Mouse (Mus musculus) hindbrain, embryonic 16.5 days (tissue): Measurements from ENCODE around the gene Itgam. TPM values are rescaled to one million over a fixed set of nuclear protein-coding genes. Genes with fewer than 3 reads are reported as not detected.

Experiments
- ATAC-seq: fragments of 200-750 bp; cut with Nextera tagmentation; 2 replicates; pipeline ENCODE4 v1.8.0; 2017; ENCODE audit warnings: moderate TSS enrichment, moderate library complexity
- H3K27ac ChIP-seq: fragments of 300-500 bp; sonication (generic); 2 replicates; pipeline ENCODE4 v1.5.1; 2014; ENCODE audit warnings: low read depth, mild to moderate bottlenecking, control low read depth, low read length, moderate library complexity
- H3K27me3 ChIP-seq: fragments of 300-500 bp; sonication (generic); replicated peaks from 2 replicates; pipeline ENCODE4 v1.6.1; 2014; ENCODE audit warnings: low read length; ENCODE audit not compliant: control insufficient read depth, insufficient read depth
- H3K36me3 ChIP-seq: fragments of 300-500 bp; sonication (generic); 2 replicates; pipeline ENCODE4 v1.6.1; 2014; ENCODE audit warnings: mild to moderate bottlenecking, low read length, moderate library complexity, mixed read lengths; ENCODE audit not compliant: control insufficient read depth, insufficient read depth
- H3K4me1 ChIP-seq: fragments of 300-500 bp; sonication (generic); 2 replicates; pipeline ENCODE4 v1.6.1; 2014; ENCODE audit warnings: low read depth, low read length; ENCODE audit not compliant: control insufficient read depth, insufficient read depth
- H3K4me2 ChIP-seq: fragments of 300-500 bp; sonication (generic); 2 replicates; pipeline ENCODE4 v1.6.1; 2014; ENCODE audit warnings: mild to moderate bottlenecking, low read length, control low read depth, moderate library complexity
- H3K4me3 ChIP-seq: fragments of 300-500 bp; sonication (generic); 2 replicates; pipeline ENCODE4 v1.5.1; 2014; ENCODE audit warnings: mild to moderate bottlenecking, low read length, control low read depth, moderate library complexity
- H3K9ac ChIP-seq: fragments of 300-500 bp; sonication (generic); 2 replicates; pipeline ENCODE4 v1.6.1; 2014; ENCODE audit warnings: low read depth, mild to moderate bottlenecking, control low read depth, low read length, moderate library complexity
- H3K9me3 ChIP-seq: fragments of 300-500 bp; sonication (generic); 2 replicates; pipeline ENCODE4 v1.6.1; 2014; ENCODE audit warnings: mild to moderate bottlenecking, low read length, moderate library complexity; ENCODE audit not compliant: control insufficient read depth
- WGBS: fragments of 180-500 bp; shearing (Covaris S2); extraction: QIAGEN DNeasy Blood & Tissue Kit; methylation state at CpG from one replicate; pipeline ENCODE4 v1.1.7; 2014; 5-methylcytosine and 5-hydroxymethylcytosine counted together
- polyA plus RNA-seq: library from polyadenylated mRNA; unstranded; fragments of >200 nt; fragmentation: Nextera tagmentation; extraction: Ambion mirVana; gene quantifications from 2 replicates; pipeline ENCODE4 v1.2.1, GENCODE M21; 2015

Gene Itgam
- polyA plus RNA-seq, 1 experiment from 2014 or later: 0.94 TPM

DNA sequence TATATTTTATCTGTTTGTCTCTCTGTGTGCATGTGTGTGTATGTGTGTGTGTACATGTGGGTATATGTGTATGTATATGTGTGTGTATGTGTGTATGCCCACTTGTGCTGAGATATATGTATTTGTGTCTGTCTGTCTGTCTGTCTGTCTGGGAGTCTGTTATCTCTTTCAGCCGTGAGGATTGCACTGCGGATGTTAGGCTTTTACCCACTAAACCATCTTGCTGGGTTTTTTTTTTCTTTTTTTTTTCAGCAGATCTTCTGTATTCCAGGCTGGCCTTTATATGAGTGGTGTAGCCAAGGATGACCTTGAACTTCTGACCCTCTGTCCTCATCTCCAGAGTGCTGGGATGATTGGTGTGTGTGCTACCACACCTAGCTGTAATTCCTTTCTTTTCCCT, 13.2 kb upstream of the Itgam start:
- Histone ChIP-seq H3K36me3 (no peaks in the 10 kb centered on the region), H3K4me1 (no peaks in the 10 kb centered on the region), H3K27ac (no peak overlapping the region), H3K27me3 (no peaks in the 10 kb centered on the region), H3K9ac (no peak overlapping the region), H3K9me3 (no peaks in the 10 kb centered on the region), H3K4me2 (no peak overlapping the region), H3K4me3 (no peak overlapping the region)
- no peak for ATAC-seq
- 89% methylated on average over 2 of the region's 2 CpGs for WGBS

DNA sequence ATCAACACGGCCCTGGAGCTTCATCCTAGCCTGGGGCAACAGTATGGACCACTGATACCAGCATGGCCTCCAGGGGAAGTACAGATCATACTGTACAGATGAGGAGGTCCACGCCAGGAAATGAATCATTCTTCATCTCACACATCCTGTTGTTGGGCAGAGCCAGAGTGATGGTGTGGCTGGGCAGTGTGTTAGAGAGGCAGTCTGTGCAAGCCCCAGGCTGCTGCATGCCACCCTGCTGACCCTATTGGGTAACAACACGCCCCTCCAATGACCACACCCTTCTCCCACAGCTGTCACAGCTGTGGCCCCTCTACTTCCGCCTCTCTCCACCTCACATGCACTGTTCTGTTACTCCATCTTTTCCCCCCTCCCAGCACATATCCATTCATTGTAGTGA, 11.7 kb upstream of the Itgam start:
- Histone ChIP-seq H3K4me2 (no peak overlapping the region), H3K4me1 (no peaks in the 10 kb centered on the region), H3K27me3 (no peaks in the 10 kb centered on the region), H3K9me3 (no peaks in the 10 kb centered on the region), H3K27ac (no peak overlapping the region), H3K4me3 (no peak overlapping the region), H3K9ac (no peak overlapping the region), H3K36me3 (no peaks in the 10 kb centered on the region)
- no peak for ATAC-seq
- 71% methylated on average over 4 of the region's 4 CpGs for WGBS

DNA sequence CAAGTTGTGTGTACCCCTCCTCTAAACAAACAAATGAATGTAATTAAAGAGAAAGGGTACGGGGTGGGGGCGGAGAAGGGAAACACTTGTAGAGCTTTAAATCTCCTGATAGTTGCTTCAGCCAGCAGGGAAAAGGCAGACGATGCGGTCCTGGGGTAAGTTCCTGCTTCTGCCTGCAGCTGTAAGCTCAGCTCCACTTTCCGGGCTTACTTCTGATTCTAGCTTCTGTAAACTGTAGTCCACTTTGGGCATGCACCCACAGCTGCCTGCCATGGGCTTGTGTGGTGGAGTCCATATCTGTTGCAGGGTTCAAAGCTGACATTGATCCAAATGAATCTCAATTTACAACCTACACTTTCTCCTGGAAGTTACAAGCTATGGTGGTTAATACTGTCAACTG, 9.4 kb upstream of the Itgam start:
- Histone ChIP-seq H3K4me2 (no peak overlapping the region), H3K27ac (no peak overlapping the region), H3K4me3 (no peak overlapping the region), H3K9ac (no peak overlapping the region), H3K4me1 (no peaks in the 10 kb centered on the region), H3K27me3 (no peaks in the 10 kb centered on the region), H3K36me3 (no peaks in the 10 kb centered on the region), H3K9me3 (no peaks in the 10 kb centered on the region)
- WGBS: 83% methylated on average over 5 of the region's 5 CpGs
- no peak for ATAC-seq

DNA sequence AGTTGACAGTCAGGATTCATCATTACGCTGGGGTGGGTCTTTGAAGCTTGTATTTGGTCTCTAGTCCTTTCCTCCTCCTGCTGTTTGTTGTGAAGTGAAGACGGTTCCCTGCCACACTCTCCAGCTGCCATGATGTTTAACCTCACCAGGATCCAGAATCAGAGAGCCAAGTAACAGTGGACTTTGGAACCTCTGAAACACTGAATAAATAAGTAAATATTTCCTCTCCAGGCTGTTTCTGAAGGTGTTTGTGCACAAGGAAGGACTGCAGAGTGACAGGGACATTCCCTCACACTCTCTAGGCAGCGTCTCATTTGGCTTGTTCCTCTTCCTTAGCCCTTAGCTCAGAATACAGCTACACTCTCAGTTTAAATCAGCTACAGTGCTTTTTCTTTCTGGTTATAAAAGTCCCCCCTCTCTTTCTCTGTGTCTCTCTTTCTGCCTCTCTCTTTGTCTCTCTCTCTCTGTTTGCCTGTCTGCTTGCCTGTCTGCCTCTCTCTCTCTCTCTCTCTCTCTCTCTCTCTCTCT, 5.5 kb upstream of the Itgam start:
- no peaks in the 10 kb centered on the region for H3K36me3 ChIP-seq
- H3K4me3 ChIP-seq: no peak overlapping the region
- 63% methylated on average over 3 of the region's 3 CpGs for WGBS
- H3K4me2 ChIP-seq: no peak overlapping the region
- no peak overlapping the region for H3K27ac ChIP-seq
- H3K27me3 ChIP-seq: no peaks in the 10 kb centered on the region
- no peak for ATAC-seq
- no peak overlapping the region for H3K9ac ChIP-seq
- no peaks in the 10 kb centered on the region for H3K9me3 ChIP-seq
- H3K4me1 ChIP-seq: no peaks in the 10 kb centered on the region

DNA sequence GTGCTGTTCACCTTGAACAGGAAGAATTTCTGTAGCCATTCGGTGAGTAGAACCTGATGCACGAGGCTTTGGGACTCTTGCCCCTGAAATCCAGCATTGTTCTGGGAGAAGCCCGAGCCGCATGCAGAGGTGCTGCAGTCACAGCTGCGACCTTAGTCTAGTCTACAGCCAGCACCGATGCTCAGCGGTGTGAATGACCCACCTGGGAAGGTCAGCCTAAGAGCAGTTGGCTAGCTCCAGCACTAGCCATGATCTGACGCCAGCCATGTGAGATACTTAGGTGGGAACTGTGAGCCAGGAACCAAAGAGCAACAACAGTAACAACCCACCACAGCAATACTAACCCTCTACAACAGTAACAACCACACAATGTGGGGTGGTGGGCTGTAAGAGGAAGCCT, 4.6 kb upstream of the Itgam start:
- ATAC-seq: no peak
- no peak overlapping the region for H3K4me2 ChIP-seq
- no peak overlapping the region for H3K4me3 ChIP-seq
- no peaks in the 10 kb centered on the region for H3K9me3 ChIP-seq
- WGBS: 86% methylated on average over 8 of the region's 8 CpGs
- no peak overlapping the region for H3K27ac ChIP-seq
- no peaks in the 10 kb centered on the region for H3K4me1 ChIP-seq
- no peaks in the 10 kb centered on the region for H3K36me3 ChIP-seq
- no peak overlapping the region for H3K9ac ChIP-seq
- no peaks in the 10 kb centered on the region for H3K27me3 ChIP-seq

DNA sequence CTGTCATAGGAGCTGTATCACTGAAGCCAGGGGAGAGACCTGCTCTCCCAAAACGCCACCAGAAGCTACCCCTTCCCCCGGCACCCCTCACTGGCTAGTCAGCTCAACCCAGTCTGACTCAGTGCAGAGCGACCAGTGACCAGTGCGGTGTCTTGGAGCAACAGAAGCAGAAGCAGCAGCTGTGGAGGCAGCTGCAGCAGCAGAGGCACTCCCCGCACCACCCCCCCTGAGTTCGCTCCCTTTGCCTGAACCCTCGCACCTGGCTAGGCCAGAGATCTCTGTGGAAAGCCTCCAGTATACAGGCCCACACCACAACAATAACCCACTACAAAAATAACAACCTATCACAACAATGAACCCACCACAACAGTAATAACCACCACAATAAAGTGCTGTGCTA, 3.9 kb upstream of the Itgam start:
- H3K4me1 ChIP-seq: no peaks in the 10 kb centered on the region
- H3K36me3 ChIP-seq: no peaks in the 10 kb centered on the region
- H3K9ac ChIP-seq: no peak overlapping the region
- H3K27ac ChIP-seq: no peak overlapping the region
- no peak overlapping the region for H3K4me2 ChIP-seq
- 74% methylated on average over 7 of the region's 7 CpGs for WGBS
- no peak overlapping the region for H3K4me3 ChIP-seq
- H3K27me3 ChIP-seq: no peaks in the 10 kb centered on the region
- H3K9me3 ChIP-seq: no peaks in the 10 kb centered on the region
- ATAC-seq: no peak

DNA sequence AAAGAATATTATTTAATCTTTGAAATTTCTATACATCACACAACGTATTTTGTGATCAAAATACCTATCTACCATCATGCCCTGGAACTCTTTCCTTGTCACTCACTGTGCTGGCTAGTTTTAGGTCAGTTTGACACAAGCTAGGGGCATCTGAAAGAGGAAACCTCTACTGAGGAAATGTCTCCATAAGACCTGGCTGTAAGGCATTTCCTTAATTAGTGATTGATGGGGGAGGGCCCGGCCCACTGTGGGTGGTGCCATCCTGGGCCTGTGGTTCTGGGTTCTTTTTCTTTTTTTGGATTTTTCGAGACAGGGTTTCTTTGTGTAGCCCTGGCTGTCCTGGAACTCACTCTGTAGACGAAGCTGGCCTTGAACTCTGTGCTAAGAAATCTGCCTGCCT, 3.3 kb upstream of the Itgam start:
- H3K4me2 ChIP-seq: no peak overlapping the region
- no peaks in the 10 kb centered on the region for H3K4me1 ChIP-seq
- ATAC-seq: no peak
- no peaks in the 10 kb centered on the region for H3K27me3 ChIP-seq
- WGBS: 73% methylated on average over 4 of the region's 4 CpGs
- H3K27ac ChIP-seq: no peak overlapping the region
- no peak overlapping the region for H3K9ac ChIP-seq
- no peak overlapping the region for H3K4me3 ChIP-seq
- H3K36me3 ChIP-seq: no peaks in the 10 kb centered on the region
- H3K9me3 ChIP-seq: no peaks in the 10 kb centered on the region

DNA sequence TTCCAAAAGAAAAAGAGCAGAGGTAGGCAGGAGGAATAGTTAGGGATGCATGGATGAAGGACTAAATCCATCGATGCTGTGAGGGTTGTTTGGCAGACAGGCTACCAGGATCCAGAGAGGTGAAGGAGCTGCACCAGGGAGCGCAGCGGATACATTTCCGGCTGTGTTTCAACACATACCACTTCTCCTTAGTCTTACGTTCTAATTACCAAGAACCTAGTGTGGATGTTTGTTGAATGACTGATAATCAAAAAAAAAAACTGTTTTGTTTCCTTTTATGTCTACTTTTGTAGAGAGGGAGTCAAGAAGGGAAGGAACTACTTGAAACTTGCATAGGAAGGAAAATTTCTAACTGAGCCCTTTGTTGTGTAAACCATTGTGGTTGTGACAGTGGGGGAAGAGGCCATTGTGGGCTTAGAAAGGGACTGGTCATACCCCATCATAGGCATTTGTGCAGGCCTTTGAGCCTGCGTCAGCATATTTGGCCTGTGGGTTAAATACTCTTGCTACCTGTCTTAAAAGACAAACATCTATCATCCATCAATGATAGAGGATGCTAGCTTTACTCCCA, 856 bp downstream of the Itgam start:
- ATAC-seq: no peak
- Histone ChIP-seq H3K9me3 (no peaks in the 10 kb centered on the region), H3K27me3 (no peaks in the 10 kb centered on the region), H3K4me2 (no peak overlapping the region), H3K9ac (no peak overlapping the region), H3K4me1 (no peaks in the 10 kb centered on the region), H3K27ac (no peak overlapping the region), H3K4me3 (no peak overlapping the region), H3K36me3 (no peaks in the 10 kb centered on the region)
- 78% methylated on average over 6 of the region's 6 CpGs for WGBS

DNA sequence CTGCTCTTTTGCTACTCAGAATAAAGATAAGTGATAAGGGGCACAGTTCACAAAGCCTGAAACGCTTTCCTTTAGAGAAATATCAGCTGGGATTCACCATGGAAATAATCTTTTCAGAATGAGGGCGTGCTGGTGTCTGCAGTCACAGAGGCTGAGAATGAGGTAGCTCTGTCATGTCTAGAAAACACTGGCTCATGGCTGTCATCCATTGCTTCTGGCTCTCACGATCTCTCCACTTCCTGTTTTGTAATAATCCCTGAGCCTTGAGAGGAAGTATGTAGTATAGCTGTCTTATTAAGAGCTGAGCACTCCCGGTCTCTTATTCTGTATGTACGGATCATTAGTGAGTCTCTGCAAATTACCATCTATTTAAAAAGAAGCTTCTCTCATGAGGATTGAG, 3.1 kb downstream of the Itgam start:
- no peaks in the 10 kb centered on the region for H3K27me3 ChIP-seq
- WGBS: 79% methylated on average over 5 of the region's 5 CpGs
- no peaks in the 10 kb centered on the region for H3K36me3 ChIP-seq
- H3K4me1 ChIP-seq: no peaks in the 10 kb centered on the region
- no peaks in the 10 kb centered on the region for H3K9me3 ChIP-seq
- no peak overlapping the region for H3K9ac ChIP-seq
- no peak overlapping the region for H3K27ac ChIP-seq
- H3K4me2 ChIP-seq: no peak overlapping the region
- no peak overlapping the region for H3K4me3 ChIP-seq
- no peak for ATAC-seq

DNA sequence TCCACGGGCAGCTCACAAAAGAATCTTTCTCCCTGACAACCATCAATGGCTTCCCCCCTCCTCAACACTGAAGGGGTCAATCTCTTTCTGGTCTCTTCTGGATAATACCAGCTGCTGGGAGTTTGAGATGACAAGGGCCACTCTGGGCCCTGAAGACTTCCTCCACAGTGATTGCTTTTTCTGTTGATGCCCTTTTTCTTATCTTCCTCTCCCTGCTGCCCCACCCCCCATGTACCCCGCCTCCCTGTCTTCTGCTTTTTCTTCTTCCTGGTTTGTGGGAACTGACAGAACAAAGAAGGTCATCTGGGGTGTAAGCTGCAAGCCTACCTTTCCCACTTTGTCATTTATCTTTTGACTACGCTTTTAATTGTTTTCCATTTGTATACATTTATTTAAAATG, 5.4 kb downstream of the Itgam start:
- no peak for ATAC-seq
- no peak overlapping the region for H3K9ac ChIP-seq
- H3K27me3 ChIP-seq: no peaks in the 10 kb centered on the region
- H3K27ac ChIP-seq: no peak overlapping the region
- no peak overlapping the region for H3K4me3 ChIP-seq
- H3K9me3 ChIP-seq: no peaks in the 10 kb centered on the region
- no peaks in the 10 kb centered on the region for H3K4me1 ChIP-seq
- H3K36me3 ChIP-seq: no peaks in the 10 kb centered on the region
- 48% methylated on average over 3 of the region's 3 CpGs for WGBS
- no peak overlapping the region for H3K4me2 ChIP-seq
